ENCODE assay signal across 11 mouse cellular contexts in genomic region chr17:17622576-17622975, GRCm38 (mm10). TPM values are rescaled to one million over a fixed set of nuclear protein-coding genes. Genes with fewer than 3 reads are reported as not detected.
DNase-seq lines count a peak whose midpoint lies in the region; ATAC-seq and TF ChIP-seq lines count a peak whose summit lies in the region.
"Had no signal": no experiment of that assay in that cellular context is flagged by ENCODE, and none has a peak within 500 bp of the region (broad histone marks: within the 10 kb centered on the region; RNA-seq: fewer than 3 reads in every experiment).

No protein-coding gene starts in this region.

- H3K27me3 ChIP-seq in forebrain, embryonic 13.5 days, result no peaks in the 10 kb centered on the region
- no peaks in the 10 kb centered on the region for H3K27me3 ChIP-seq in forebrain, embryonic 16.5 days (replicated peaks; ENCODE audit: control insufficient read depth, insufficient read depth, low read length)
- no peaks in the 10 kb centered on the region for H3K27me3 ChIP-seq in heart, postnatal 0 days (ENCODE audit: control insufficient read depth, insufficient read depth, low read length)
- no peaks in the 10 kb centered on the region for H3K27me3 ChIP-seq in midbrain, embryonic 14.5 days (ENCODE audit: control insufficient read depth, insufficient read depth, low read length)
- H3K27me3 ChIP-seq in midbrain, embryonic 11.5 days (ENCODE audit: control insufficient read depth, insufficient read depth, low read length), result no peaks in the 10 kb centered on the region

- H3K4me3 ChIP-seq in forebrain, embryonic 13.5 days, result peak overlapping the region; percentile 15; the same call in 1 of the 2 replicates
- no peak overlapping the region for H3K4me3 ChIP-seq in forebrain, embryonic 16.5 days (replicated peaks; ENCODE audit: low read length)
- peak overlapping the region; percentile 83 for H3K4me3 ChIP-seq in heart, postnatal 0 days (ENCODE audit: low read depth, low read length)
- no peak overlapping the region for H3K4me3 ChIP-seq in midbrain, embryonic 14.5 days (replicated peaks; ENCODE audit: low read depth, low read length)
- H3K4me3 ChIP-seq in midbrain, embryonic 11.5 days (ENCODE audit: low read depth, low read length), result no peak overlapping the region
- peak overlapping the region; percentile 77; the same call in 1 of the 2 replicates for H3K4me3 ChIP-seq in macrophage (ENCODE audit: inconsistent target)

- peaks cover 31% of the 10 kb centered on the region for H3K4me1 ChIP-seq in forebrain, embryonic 13.5 days
- H3K4me1 ChIP-seq in forebrain, embryonic 16.5 days (replicated peaks; ENCODE audit: control insufficient read depth, insufficient read depth, low read length), result peaks cover 17% of the 10 kb centered on the region
- peaks cover 28% of the 10 kb centered on the region for H3K4me1 ChIP-seq in heart, postnatal 0 days (ENCODE audit: control insufficient read depth, insufficient read depth)
- peaks cover 20% of the 10 kb centered on the region for H3K4me1 ChIP-seq in midbrain, embryonic 14.5 days (ENCODE audit: control insufficient read depth, insufficient read depth, low read length)
- H3K4me1 ChIP-seq in midbrain, embryonic 11.5 days (ENCODE audit: control insufficient read depth, insufficient read depth, low read length), result peaks cover 9% of the 10 kb centered on the region

- DNase-seq in heart, postnatal 0 days (ENCODE audit: low spot score), result no peak
- no peak for DNase-seq in heart, adult 18-20 months
- DNase-seq in midbrain, embryonic 14.5 days, result no peak
- DNase-seq in midbrain, embryonic 11.5 days (ENCODE audit: low spot score, missing footprints), result no peak
- no peak for DNase-seq in urinary bladder, postnatal 4 days (ENCODE audit: low spot score in 2 of 2)
- DNase-seq: adrenal gland, postnatal 25 days; kidney, postnatal 10 days; left cerebral cortex, postnatal 4 days had no signal

- no peak for TF ChIP-seq CTCF in heart, postnatal 0 days (IDR thresholded peaks at IDR 0.05; ENCODE audit: low read depth)

- peaks cover 66% of the 10 kb centered on the region for H3K79me2 ChIP-seq in macrophage (ENCODE audit: inconsistent target)

- no peak overlapping the region for H3K27ac ChIP-seq in forebrain, embryonic 13.5 days
- no peak overlapping the region for H3K27ac ChIP-seq in forebrain, embryonic 16.5 days (ENCODE audit: low read length)
- H3K27ac ChIP-seq in heart, postnatal 0 days (ENCODE audit: low read depth), result peak overlapping the region; percentile 76
- H3K27ac ChIP-seq in midbrain, embryonic 14.5 days (replicated peaks; ENCODE audit: low read depth, low read length), result no peak overlapping the region
- H3K27ac ChIP-seq in midbrain, embryonic 11.5 days (ENCODE audit: low read depth, low read length), result no peak overlapping the region
- H3K27ac ChIP-seq in macrophage, result no peak overlapping the region

- ATAC-seq in forebrain, embryonic 13.5 days, result no peak
- ATAC-seq in forebrain, embryonic 16.5 days, result no peak
- ATAC-seq in heart, postnatal 0 days (ENCODE audit: insufficient read depth, low read depth), result no peak
- no peak for ATAC-seq in midbrain, embryonic 14.5 days (ENCODE audit: low FRiP score, low TSS enrichment)
- ATAC-seq in midbrain, embryonic 11.5 days (ENCODE audit: low FRiP score), result no peak

- no peak overlapping the region for H3K9ac ChIP-seq in forebrain, embryonic 13.5 days
- no peak overlapping the region for H3K9ac ChIP-seq in forebrain, embryonic 16.5 days (replicated peaks; ENCODE audit: low read depth, low read length)
- no peak overlapping the region for H3K9ac ChIP-seq in heart, postnatal 0 days (replicated peaks; ENCODE audit: low read depth, low read length)
- H3K9ac ChIP-seq in midbrain, embryonic 14.5 days (replicated peaks; ENCODE audit: low read length), result no peak overlapping the region
- no peak overlapping the region for H3K9ac ChIP-seq in midbrain, embryonic 11.5 days (ENCODE audit: low read length)

- H3K36me3 ChIP-seq in forebrain, embryonic 13.5 days (ENCODE audit: poor library complexity, severe bottlenecking), result no peaks in the 10 kb centered on the region
- H3K36me3 ChIP-seq in forebrain, embryonic 16.5 days (ENCODE audit: control insufficient read depth, insufficient read depth), result no peaks in the 10 kb centered on the region
- no peaks in the 10 kb centered on the region for H3K36me3 ChIP-seq in heart, postnatal 0 days (replicated peaks; ENCODE audit: control insufficient read depth, insufficient read depth, low read length)
- no peaks in the 10 kb centered on the region for H3K36me3 ChIP-seq in midbrain, embryonic 14.5 days (ENCODE audit: control insufficient read depth, insufficient read depth, low read length)
- no peaks in the 10 kb centered on the region for H3K36me3 ChIP-seq in midbrain, embryonic 11.5 days (ENCODE audit: control insufficient read depth, insufficient read depth, low read length)
- H3K36me3 ChIP-seq in macrophage (ENCODE audit: inconsistent target), result no peaks in the 10 kb centered on the region

- peak overlapping the region; percentile 33; the same call in 1 of the 2 replicates for H3K4me2 ChIP-seq in forebrain, embryonic 13.5 days
- no peak overlapping the region for H3K4me2 ChIP-seq in forebrain, embryonic 16.5 days (ENCODE audit: low read length)
- peak overlapping the region; percentile 83 for H3K4me2 ChIP-seq in heart, postnatal 0 days (ENCODE audit: low read depth, low read length)
- H3K4me2 ChIP-seq in midbrain, embryonic 14.5 days (ENCODE audit: low read length), result peak overlapping the region; percentile 75
- no peak overlapping the region for H3K4me2 ChIP-seq in midbrain, embryonic 11.5 days

- WGBS in forebrain, embryonic 13.5 days, result 95% methylated on average over 1 of the region's 1 CpGs
- WGBS in forebrain, embryonic 16.5 days, result 98% methylated on average over 1 of the region's 1 CpGs
- WGBS in heart, postnatal 0 days, result 92% methylated on average over 1 of the region's 1 CpGs
- 96% methylated on average over 1 of the region's 1 CpGs for WGBS in midbrain, embryonic 14.5 days
- WGBS in midbrain, embryonic 11.5 days, result 85% methylated on average over 1 of the region's 1 CpGs
- WGBS in macrophage (ENCODE audit: missing documents), result 100% methylated on average over 1 of the region's 1 CpGs

- no peak for TF ChIP-seq EP300 in heart, postnatal 0 days (IDR thresholded peaks at IDR 0.05; ENCODE audit: low read depth)

- H3K9me3 ChIP-seq in forebrain, embryonic 13.5 days (replicated peaks), result no peaks in the 10 kb centered on the region
- H3K9me3 ChIP-seq in forebrain, embryonic 16.5 days (ENCODE audit: control insufficient read depth, low read length), result no peaks in the 10 kb centered on the region
- H3K9me3 ChIP-seq in heart, postnatal 0 days (replicated peaks; ENCODE audit: control insufficient read depth, low read length), result no peaks in the 10 kb centered on the region
- no peaks in the 10 kb centered on the region for H3K9me3 ChIP-seq in midbrain, embryonic 14.5 days (ENCODE audit: control insufficient read depth, low read length)
- no peaks in the 10 kb centered on the region for H3K9me3 ChIP-seq in midbrain, embryonic 11.5 days (ENCODE audit: control insufficient read depth, low read length)

RNA-seq across cellular contexts. Expression of gene Lnpep, which starts 2.3 kb away (rescaled TPM):
- 8.9 and 9.2 TPM in 2 replicates for polyA plus RNA-seq in forebrain, embryonic 13.5 days (2015; fragmentation: Nextera tagmentation; extraction: Ambion mirVana)
- polyA plus RNA-seq in forebrain, embryonic 16.5 days (2015; fragmentation: Nextera tagmentation; extraction: Ambion mirVana), result 8.0 and 10.3 TPM in 2 replicates
- 53.0 and 56.2 TPM in 2 replicates for total RNA-seq in heart, postnatal 0 days (2014; rRNA removed; ENCODE audit: low replicate concordance)
- polyA plus RNA-seq in heart, postnatal 0 days (2015; fragmentation: Nextera tagmentation; extraction: Ambion mirVana), result 10.0 and 10.3 TPM in 2 replicates
- total RNA-seq in heart, adult 18-20 months (2021), result 100 to 1,000 TPM; 154 to 167 TPM
- polyA plus RNA-seq in midbrain, embryonic 14.5 days (2014; fragmentation: Nextera tagmentation; extraction: Ambion mirVana), result 8.8 and 13.5 TPM in 2 replicates
- polyA plus RNA-seq in midbrain, embryonic 11.5 days (2014; fragmentation: Nextera tagmentation; extraction: Ambion mirVana), result 5.9 and 6.3 TPM in 2 replicates
- 100 to 1,000 TPM in 25 of 26 experiments, 10 to 100 TPM in 1; 97.5 to 343 (median 222) TPM for total RNA-seq in macrophage (2018; cell fraction: chromatin; rRNA removed)
- 100 to 1,000 TPM in 6 of 26 experiments, 10 to 100 TPM in 20; 65.1 to 115 (median 80.9) TPM for total RNA-seq in macrophage (2018; cell fraction: cytosol; rRNA removed)
- total RNA-seq in macrophage (2018; cell fraction: nucleus; rRNA removed), result 100 to 1,000 TPM; 117 to 361 (median 218) TPM
- 22.3 to 28.6 TPM (median 28.3 TPM) in 3 replicates for polyA plus RNA-seq in macrophage (2018)

Comparison
In these comparisons a context has a peak if more than half of its experiments do, and no peak if none do; other contexts are left out.
1. H3K4me2 ChIP-seq: peak in forebrain, embryonic 13.5 days (single experiment), heart, postnatal 0 days (single experiment) and midbrain, embryonic 14.5 days (single experiment); none in forebrain, embryonic 16.5 days (single experiment) and midbrain, embryonic 11.5 days (single experiment).
2. H3K4me3 ChIP-seq: peak in forebrain, embryonic 13.5 days (single experiment), heart, postnatal 0 days (single experiment) and macrophage (single experiment); none in forebrain, embryonic 16.5 days (single experiment), midbrain, embryonic 14.5 days (single experiment) and midbrain, embryonic 11.5 days (single experiment).